Mouse (Mus musculus): ENCODE measurements around the gene Lsm7. TPM values are rescaled to one million over a fixed set of nuclear protein-coding genes. Genes with fewer than 3 reads are reported as not detected.
"Not testable (repeated sequence)": the region's sequence is repeated elsewhere in the genome, so short reads cannot be mapped to it uniquely, and the experiment has no call there.

Gene Lsm7
- total and polyA plus RNA-seq, 2 experiments from 2014 or later: 249 to 299 TPM

- ATAC-seq (ENCODE audit: low FRiP score): no peak
- no peak for DNase-seq (ENCODE audit: low spot score)
- 47% methylated on average over 7 of the region's 7 CpGs for WGBS
These were observed 18.0 kb downstream of the Lsm7 start for GRCm38 (mm10) chr10:80836949-80837379.

GRCm38 (mm10) chr10:80835617-80836016, 19.4 kb downstream of the Lsm7 start:
- H3K36me3 ChIP-seq (ENCODE audit: insufficient read depth, low read length): peaks cover 12% of the 10 kb centered on the region
- H3K4me1 ChIP-seq (ENCODE audit: insufficient read depth, low read length): no peaks in the 10 kb centered on the region
- WGBS: 54% methylated on average over 30 of the region's 30 CpGs
- H3K4me3 ChIP-seq (ENCODE audit: low read depth, low read length): no peak overlapping the region
- H3K27ac ChIP-seq (ENCODE audit: low read depth, low read length): no peak overlapping the region
- no peak for ATAC-seq (ENCODE audit: low FRiP score)
- H3K27me3 ChIP-seq (ENCODE audit: insufficient read depth, low read length): no peaks in the 10 kb centered on the region
- no peak for DNase-seq (ENCODE audit: low spot score)
- H3K4me2 ChIP-seq (ENCODE audit: low read depth, low read length, poor library complexity, severe bottlenecking): no peak overlapping the region
- no peak overlapping the region for H3K9ac ChIP-seq (replicated peaks; ENCODE audit: low read length, poor library complexity, severe bottlenecking)
- no peak for TF ChIP-seq CTCF (IDR thresholded peaks at IDR 0.05)
- H3K9me3 ChIP-seq (ENCODE audit: low read length): no peaks in the 10 kb centered on the region

More at GRCm38 (mm10) chr10:80836949-80837379, 18.0 kb downstream of the Lsm7 start:
- peaks cover 11% of the 10 kb centered on the region for H3K36me3 ChIP-seq (ENCODE audit: insufficient read depth, low read length)
- no peak overlapping the region for H3K9ac ChIP-seq (replicated peaks; ENCODE audit: low read length, poor library complexity, severe bottlenecking)
- H3K4me3 ChIP-seq (ENCODE audit: low read depth, low read length): no peak overlapping the region
- no peak overlapping the region for H3K4me2 ChIP-seq (ENCODE audit: low read depth, low read length, poor library complexity, severe bottlenecking)
- no peaks in the 10 kb centered on the region for H3K27me3 ChIP-seq (ENCODE audit: insufficient read depth, low read length)
- TF ChIP-seq CTCF (IDR thresholded peaks at IDR 0.05): no peak
- no peak overlapping the region for H3K27ac ChIP-seq (ENCODE audit: low read depth, low read length)
- H3K4me1 ChIP-seq (ENCODE audit: insufficient read depth, low read length): no peaks in the 10 kb centered on the region
- H3K9me3 ChIP-seq (ENCODE audit: low read length): no peaks in the 10 kb centered on the region

- no peaks in the 10 kb centered on the region for H3K9me3 ChIP-seq (ENCODE audit: low read length)
- no peaks in the 10 kb centered on the region for H3K27me3 ChIP-seq (ENCODE audit: insufficient read depth, low read length)
- no peak overlapping the region for H3K27ac ChIP-seq (ENCODE audit: low read depth, low read length)
- no peak overlapping the region for H3K4me2 ChIP-seq (ENCODE audit: low read depth, low read length, poor library complexity, severe bottlenecking)
- no peak overlapping the region for H3K9ac ChIP-seq (replicated peaks; ENCODE audit: low read length, poor library complexity, severe bottlenecking)
- peaks cover 25% of the 10 kb centered on the region for H3K36me3 ChIP-seq (ENCODE audit: insufficient read depth, low read length)
- ATAC-seq (ENCODE audit: low FRiP score): no peak
- H3K4me1 ChIP-seq (ENCODE audit: insufficient read depth, low read length): peaks cover 2% of the 10 kb centered on the region; the same call in 1 of the 2 replicates
- TF ChIP-seq CTCF (IDR thresholded peaks at IDR 0.05): no peak
- DNase-seq (ENCODE audit: low spot score): no peak
- WGBS: 34% methylated on average over 7 of the region's 7 CpGs
- no peak overlapping the region for H3K4me3 ChIP-seq (ENCODE audit: low read depth, low read length)
These were observed 22.2 kb downstream of the Lsm7 start for GRCm38 (mm10) chr10:80832818-80833217.

GRCm38 (mm10) chr10:80831136-80831535, 23.9 kb downstream of the Lsm7 start:
- no peak for TF ChIP-seq CTCF (IDR thresholded peaks at IDR 0.05)
- ATAC-seq (ENCODE audit: low FRiP score) (no peak), DNase-seq (ENCODE audit: low spot score) (peak; percentile 36)
- Histone ChIP-seq H3K9me3 (ENCODE audit: low read length) (no peaks in the 10 kb centered on the region), H3K27ac (ENCODE audit: low read depth, low read length) (no peak overlapping the region), H3K9ac (replicated peaks; ENCODE audit: low read length, poor library complexity, severe bottlenecking) (no peak overlapping the region), H3K4me2 (ENCODE audit: low read depth, low read length, poor library complexity, severe bottlenecking) (no peak overlapping the region), H3K4me1 (ENCODE audit: insufficient read depth, low read length) (peaks cover 6% of the 10 kb centered on the region; the same call in 1 of the 2 replicates), H3K36me3 (ENCODE audit: insufficient read depth, low read length) (peaks cover 25% of the 10 kb centered on the region), H3K4me3 (ENCODE audit: low read depth, low read length) (no peak overlapping the region), H3K27me3 (ENCODE audit: insufficient read depth, low read length) (no peaks in the 10 kb centered on the region)
- WGBS: 6% methylated on average over 9 of the region's 9 CpGs

GRCm38 (mm10) chr10:80829359-80830278, 25.4 kb downstream of the Lsm7 start:
- Histone ChIP-seq H3K27me3 (ENCODE audit: insufficient read depth, low read length) (no peaks in the 10 kb centered on the region), H3K9me3 (ENCODE audit: low read length) (no peaks in the 10 kb centered on the region), H3K9ac (replicated peaks; ENCODE audit: low read length, poor library complexity, severe bottlenecking) (no peak overlapping the region), H3K36me3 (ENCODE audit: insufficient read depth, low read length) (peaks cover 19% of the 10 kb centered on the region), H3K4me3 (ENCODE audit: low read depth, low read length) (no peak overlapping the region), H3K27ac (ENCODE audit: low read depth, low read length) (no peak overlapping the region), H3K4me2 (ENCODE audit: low read depth, low read length, poor library complexity, severe bottlenecking) (no peak overlapping the region), H3K4me1 (ENCODE audit: insufficient read depth, low read length) (peaks cover 6% of the 10 kb centered on the region; the same call in 1 of the 2 replicates)
- 56% methylated on average over 1 of the region's 1 CpGs for WGBS
- no peak for ATAC-seq (ENCODE audit: low FRiP score)
- TF ChIP-seq CTCF (IDR thresholded peaks at IDR 0.05): no peak
- DNase-seq (ENCODE audit: low spot score): no peak

GRCm38 (mm10) chr10:80828587-80828986, 26.4 kb downstream of the Lsm7 start:
- H3K4me3 ChIP-seq (ENCODE audit: low read depth, low read length): peak overlapping the region; percentile 74; the same call in 1 of the 2 replicates
- whole genome bisulfite sequencing: 87% methylated on average over 6 of the region's 9 CpGs
- ATAC-seq (ENCODE audit: low FRiP score); H3K9me3 ChIP-seq (ENCODE audit: low read length); H3K27me3 ChIP-seq (ENCODE audit: insufficient read depth, low read length); H3K27ac ChIP-seq (ENCODE audit: low read depth, low read length); H3K9ac ChIP-seq (replicated peaks; ENCODE audit: low read length, poor library complexity, severe bottlenecking); H3K4me1 ChIP-seq (ENCODE audit: insufficient read depth, low read length); DNase-seq (ENCODE audit: low spot score): not testable (repeated sequence)
- peaks cover 17% of the 10 kb centered on the region for H3K36me3 ChIP-seq (ENCODE audit: insufficient read depth, low read length)
- H3K4me2 ChIP-seq (ENCODE audit: low read depth, low read length, poor library complexity, severe bottlenecking): peak overlapping the region; percentile 98
